Mouse (Mus musculus) CH12.LX (cell line): Measurements from ENCODE around the gene Clk1. TPM values are rescaled to one million over a fixed set of nuclear protein-coding genes. Genes with fewer than 3 reads are reported as not detected.

Experiments used
- DNase-seq: peaks from one replicate; pipeline ENCODE4 v3.0.0-alpha.2; 2013; ENCODE audit errors: extremely low read depth
- H3K27ac ChIP-seq: 2 replicates; pipeline ENCODE4 v1.5.1; 2012; ENCODE audit warnings: low read depth, mild to moderate bottlenecking, control low read depth, moderate library complexity; ENCODE audit not compliant: insufficient read depth
- H3K27me3 ChIP-seq: replicated peaks from 2 replicates; pipeline ENCODE3; 2012; ENCODE audit warnings: inconsistent platforms
- H3K36me3 ChIP-seq, 2 experiments: replicated peaks in 1 of 2; 2 replicates each; pipeline versions ENCODE3 to v1.6.1; 2012; ENCODE audit warnings: inconsistent platforms in 1 of 2, low read length in 1 of 2, mild to moderate bottlenecking in 1 of 2, mixed read lengths in 1 of 2, moderate library complexity in 1 of 2; ENCODE audit not compliant: control insufficient read depth in 1 of 2, insufficient read depth in 1 of 2
- H3K4me1 ChIP-seq, 2 experiments: 2 replicates each; pipeline ENCODE4 v1.6.1; 2012; ENCODE audit warnings: inconsistent platforms in 1 of 2, moderate library complexity in 1 of 2; ENCODE audit not compliant: insufficient read depth in 2 of 2, control insufficient read depth in 1 of 2
- H3K4me2 ChIP-seq: 2 replicates; pipeline ENCODE4 v1.6.1; 2012; ENCODE audit warnings: low read depth, mild to moderate bottlenecking, control low read depth; ENCODE audit not compliant: poor library complexity, insufficient read depth, severe bottlenecking
- H3K4me3 ChIP-seq, 3 experiments: fragments of 150-350 bp in 1 of 3; sonication (generic) in 1 of 3; replicated peaks in 1 of 3; 2 replicates each; pipeline versions ENCODE3 to v1.5.1; 2011 to 2012; ENCODE audit warnings: low read depth in 2 of 3, low read length in 2 of 3, mild to moderate bottlenecking in 2 of 3, moderate library complexity in 2 of 3, control low read depth in 1 of 3, improper control_type of control experiment in 1 of 3, inconsistent platforms in 1 of 3, mixed read lengths in 1 of 3; ENCODE audit not compliant: poor library complexity in 1 of 3
- H3K79me2 ChIP-seq: replicated peaks from 2 replicates; pipeline ENCODE4 v1.6.1; 2012; ENCODE audit warnings: mild to moderate bottlenecking, moderate library complexity; ENCODE audit not compliant: control insufficient read depth, poor library complexity, insufficient read depth, severe bottlenecking; ENCODE audit errors: extremely low read depth
- H3K9ac ChIP-seq: 2 replicates; pipeline ENCODE4 v1.6.1; 2012; ENCODE audit warnings: low read depth, mild to moderate bottlenecking, control low read depth, moderate library complexity; ENCODE audit not compliant: insufficient read depth
- H3K9me3 ChIP-seq: replicated peaks from 2 replicates; pipeline ENCODE3; 2012; ENCODE audit warnings: low read length, inconsistent platforms, mixed read lengths
- BHLHE40 ChIP-seq: IDR thresholded peaks from 2 replicates; pipeline ENCODE4 v1.6.1; 2011; ENCODE audit warnings: mild to moderate bottlenecking, low read depth, low read length, improper control_type of control experiment
- CHD1 ChIP-seq: IDR thresholded peaks from 2 replicates; pipeline ENCODE4 v1.6.1; 2012; ENCODE audit warnings: low read depth, low read length, improper control_type of control experiment, inconsistent platforms
- CTCF ChIP-seq, 2 experiments: IDR thresholded peaks in 1 of 2; conservative IDR thresholded peaks in 1 of 2; 2 replicates each; pipeline ENCODE4 v1.5.1; 2011 to 2012; ENCODE audit warnings: low read depth in 2 of 2, low read length in 2 of 2, improper control_type of control experiment in 1 of 2, inconsistent platforms in 1 of 2, mild to moderate bottlenecking in 1 of 2, moderate library complexity in 1 of 2
- E2F4 ChIP-seq: IDR thresholded peaks from 2 replicates; pipeline ENCODE4 v1.6.1; 2011; ENCODE audit warnings: low read depth, low read length, improper control_type of control experiment; ENCODE audit not compliant: insufficient replicate concordance
- ELF1 ChIP-seq: IDR thresholded peaks from 2 replicates; pipeline ENCODE4 v1.6.1; 2014; ENCODE audit warnings: low read depth, mild to moderate bottlenecking, inconsistent platforms, low read length, improper control_type of control experiment
- ETS1 ChIP-seq: conservative IDR thresholded peaks from 2 replicates; pipeline ENCODE4 v1.6.1; 2012; ENCODE audit warnings: low read depth, mild to moderate bottlenecking, inconsistent platforms, low read length, improper control_type of control experiment, moderate library complexity
- GABPA ChIP-seq: IDR thresholded peaks from 2 replicates; pipeline ENCODE4 v1.6.1; 2012; ENCODE audit warnings: low read depth, low read length, improper control_type of control experiment, inconsistent platforms; ENCODE audit not compliant: insufficient replicate concordance
- IRF4 ChIP-seq: IDR thresholded peaks from 2 replicates; pipeline ENCODE4 v1.6.1; 2014; ENCODE audit warnings: low read depth, mild to moderate bottlenecking, inconsistent platforms, low read length, improper control_type of control experiment
- JUND ChIP-seq: conservative IDR thresholded peaks from 2 replicates; pipeline ENCODE4 v1.6.1; 2011; ENCODE audit warnings: low read depth, low read length, improper control_type of control experiment
- MXI1 ChIP-seq: IDR thresholded peaks from 2 replicates; pipeline ENCODE4 v1.6.1; 2011; ENCODE audit warnings: mild to moderate bottlenecking, low read depth, low read length, improper control_type of control experiment
- MYC ChIP-seq: IDR thresholded peaks from 2 replicates; pipeline ENCODE4 v1.6.1; 2011; ENCODE audit warnings: low read depth, mild to moderate bottlenecking, improper control_type of control experiment, low read length
- NRF1 ChIP-seq: IDR thresholded peaks from 2 replicates; pipeline ENCODE4 v1.6.1; 2014; ENCODE audit warnings: low read depth, mild to moderate bottlenecking, inconsistent platforms, low read length, improper control_type of control experiment, moderate library complexity
- PAX5 ChIP-seq: IDR thresholded peaks from 2 replicates; pipeline ENCODE4 v1.6.1; 2012; ENCODE audit warnings: low read length, inconsistent platforms, mixed read lengths
- POLR2A ChIP-seq: IDR thresholded peaks from 2 replicates; pipeline ENCODE4 v1.6.1; 2011; ENCODE audit warnings: low read depth, mild to moderate bottlenecking, improper control_type of control experiment, low read length
- POLR2AphosphoS2 ChIP-seq: IDR thresholded peaks from 2 replicates; pipeline ENCODE4 v1.6.1; 2011; ENCODE audit warnings: low read depth, low read length, improper control_type of control experiment
- RCOR1 ChIP-seq: conservative IDR thresholded peaks from 2 replicates; pipeline ENCODE4 v1.6.1; 2012; ENCODE audit warnings: low read depth, mild to moderate bottlenecking, inconsistent platforms, low read length, improper control_type of control experiment
- SMC3 ChIP-seq: IDR thresholded peaks from 2 replicates; pipeline ENCODE4 v1.6.1; 2011; ENCODE audit warnings: low read depth, low read length, improper control_type of control experiment
- TBP ChIP-seq: conservative IDR thresholded peaks from 2 replicates; pipeline ENCODE4 v1.6.1; 2011; ENCODE audit warnings: low read depth, low read length, improper control_type of control experiment
- ZC3H11A ChIP-seq: IDR thresholded peaks from 2 replicates; pipeline ENCODE4 v1.6.1; 2012; ENCODE audit warnings: low read depth, mild to moderate bottlenecking, inconsistent platforms, low read length, improper control_type of control experiment
- ZKSCAN1 ChIP-seq: IDR thresholded peaks from 2 replicates; pipeline ENCODE4 v1.6.1; 2012; ENCODE audit warnings: low read depth, inconsistent platforms, low read length, improper control_type of control experiment, borderline replicate concordance
- dilution Hi-C: fragments of 300-500 bp; cut with MboI; formaldehyde crosslinking; loops from 2 replicates; pipeline ENCODE4 v1.14.3; 2020; ENCODE audit warnings: low sequenced_read_pairs; ENCODE audit not compliant: extremely low pct_unique_long_range_greater_than_20kb, extremely low pct_ligation_motif_present
- in situ Hi-C: fragments of 300-500 bp; cut with MboI; formaldehyde crosslinking; loops from 3 replicates; pipeline ENCODE4 v1.14.3; 2019; ENCODE audit warnings: low sequenced_read_pairs, low pct_ligation_motif_present, low pct_unique_long_range_greater_than_20kb, mixed read lengths
- polyA plus RNA-seq: library from polyadenylated mRNA; unstranded; fragments of >175 nt; gene quantifications from 2 replicates; pipeline ENCODE4 v1.2.1, GENCODE M21; 2012; ENCODE audit warnings: low read depth; ENCODE audit not compliant: insufficient read length
- total RNA-seq, 2 experiments: library from RNA; depleted of rRNA; stranded (reverse); fragments of 300-350 nt in 1 of 2; fragments of >200 nt in 1 of 2; gene quantifications; 2 replicates each; pipeline ENCODE4 v1.2.3; 2012 to 2014

Gene Clk1
- total and polyA plus RNA-seq, 3 experiments: 107 to 209 (median 119) TPM

DNA sequence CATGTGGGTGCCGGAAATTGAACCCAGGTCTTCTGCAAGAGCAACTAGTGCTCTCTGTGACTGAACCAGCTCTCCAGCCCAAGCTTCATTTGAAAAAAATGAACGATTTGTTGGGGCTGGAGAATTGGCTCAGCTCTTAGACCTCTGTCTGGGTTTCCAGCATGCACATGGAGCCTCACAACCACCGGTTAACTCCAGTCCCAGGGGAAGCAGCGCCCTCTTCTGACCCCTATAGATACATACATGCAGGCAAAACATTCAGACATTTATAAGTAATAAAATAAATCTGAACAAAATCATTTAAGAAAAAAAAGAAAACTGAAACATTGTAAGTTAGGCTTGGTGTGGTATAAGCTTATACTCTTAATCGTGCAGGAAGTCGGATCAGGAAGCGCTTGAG lies 24.5 kb upstream of the Clk1 start:
- Histone ChIP-seq H3K9ac (no peak overlapping the region), H3K27ac (no peak overlapping the region), H3K27me3 (no peaks in the 10 kb centered on the region), H3K4me1 (peaks cover 5 to 24% of the 10 kb centered on the region in 2 experiments), H3K9me3 (peaks cover 3% of the 10 kb centered on the region), H3K36me3 (peaks cover 35 to 64% of the 10 kb centered on the region in 2 experiments), H3K4me2 (no peak overlapping the region), H3K79me2 (peaks cover 37% of the 10 kb centered on the region), H3K4me3 (no peak overlapping the region)
- TF ChIP-seq SMC3 (no peak), GABPA (no peak), CTCF (conservative IDR thresholded peaks at IDR 0.05 in 1 of 2, IDR thresholded peaks at IDR 0.05 in 1 of 2; ENCODE audit: low read depth in 2 of 2, low read length in 2 of 2) (peak in 1 of 2 experiments; percentile 20; a peak in 2 of 4 replicates), MXI1 (no peak), POLR2AphosphoS2 (no peak), ETS1 (no peak), NRF1 (no peak), CHD1 (no peak)
- in situ Hi-C loops: no loop called here
- no peak for DNase-seq
- dilution Hi-C loops: no loop called here

DNA sequence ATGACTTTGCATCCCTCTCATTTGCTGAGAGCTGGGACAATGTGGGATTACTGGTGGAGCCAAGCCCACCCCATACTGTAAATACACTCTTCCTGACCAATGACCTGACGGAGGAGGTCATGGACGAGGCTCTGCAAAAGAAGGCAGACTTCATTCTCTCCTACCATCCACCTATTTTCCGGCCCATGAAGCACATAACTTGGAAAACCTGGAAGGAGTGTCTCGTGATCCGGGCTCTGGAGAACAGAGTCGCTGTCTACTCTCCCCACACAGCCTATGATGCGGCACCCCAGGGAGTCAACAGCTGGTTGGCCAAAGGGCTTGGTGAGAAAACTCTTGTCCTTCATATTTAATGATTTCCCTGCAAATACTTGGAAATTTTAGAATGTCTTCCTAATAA lies 23.9 kb upstream of the Clk1 start:
- peaks cover 5 to 24% of the 10 kb centered on the region in 2 experiments for H3K4me1 ChIP-seq
- dilution Hi-C loops: no loop called here

GRCm38 (mm10) chr1:58445861-58446260 lies 22.0 kb upstream of the Clk1 start:
- DNase-seq: peak; percentile 19

More for the DNA sequence above, 23.9 kb upstream of the Clk1 start:
- H3K9ac ChIP-seq: no peak overlapping the region
- H3K4me2 ChIP-seq: no peak overlapping the region
- H3K27ac ChIP-seq: no peak overlapping the region
- H3K4me3 ChIP-seq: no peak overlapping the region
- peaks cover 37% of the 10 kb centered on the region for H3K79me2 ChIP-seq
- DNase-seq: no peak
- no peaks in the 10 kb centered on the region for H3K9me3 ChIP-seq
- peaks cover 29 to 61% of the 10 kb centered on the region in 2 experiments for H3K36me3 ChIP-seq
- no peak for TF ChIP-seq ETS1
- TF ChIP-seq CTCF (conservative IDR thresholded peaks at IDR 0.05 in 1 of 2, IDR thresholded peaks at IDR 0.05 in 1 of 2; ENCODE audit: low read depth in 2 of 2, low read length in 2 of 2): no peak
- no peak for TF ChIP-seq PAX5
- TF ChIP-seq TBP: no peak
- no peaks in the 10 kb centered on the region for H3K27me3 ChIP-seq
- in situ Hi-C loops: no loop called here

More at GRCm38 (mm10) chr1:58445861-58446260, 22.0 kb upstream of the Clk1 start:
- Histone ChIP-seq H3K79me2 (peaks cover 37% of the 10 kb centered on the region), H3K27me3 (no peaks in the 10 kb centered on the region), H3K9me3 (no peaks in the 10 kb centered on the region)
- dilution Hi-C loops: no loop called here
- TF ChIP-seq E2F4 (no peak), POLR2AphosphoS2 (no peak), MYC (no peak), ZKSCAN1 (no peak), SMC3 (no peak), JUND (no peak), RCOR1 (no peak), CHD1 (no peak), GABPA (no peak), IRF4 (no peak), CTCF (conservative IDR thresholded peaks at IDR 0.05 in 1 of 2, IDR thresholded peaks at IDR 0.05 in 1 of 2; ENCODE audit: low read depth in 2 of 2, low read length in 2 of 2) (no peak), POLR2A (no peak), ELF1 (no peak), ZC3H11A (no peak), BHLHE40 (no peak)
- TF ChIP-seq, all 38 proteins: peak for 0
- Histone ChIP-seq H3K36me3 (peaks cover 27 to 64% of the 10 kb centered on the region in 2 experiments), H3K27ac (peak overlapping the region; percentile 17; the same call in 1 of the 2 replicates), H3K9ac (peak overlapping the region; percentile 65), H3K4me3 (peak overlapping the region; percentile 69 to 82 (median 74)), H3K4me2 (peak overlapping the region; percentile 81), H3K4me1 (peaks cover 5 to 24% of the 10 kb centered on the region in 2 experiments)
- in situ Hi-C loops: no loop called here
